Mouse (Mus musculus) limb, embryonic 12.5 days (tissue): ENCODE data around the gene Map7. TPM values are rescaled to one million over a fixed set of nuclear protein-coding genes. Genes with fewer than 3 reads are reported as not detected.

Experiments used
- ATAC-seq: fragments of 200-750 bp; cut with Nextera tagmentation; 2 replicates; pipeline ENCODE4 v1.8.0; 2017; ENCODE audit warnings: low read depth, moderate TSS enrichment; ENCODE audit not compliant: insufficient number of reproducible peaks, insufficient read depth, low FRiP score, low TSS enrichment
- H3K27ac ChIP-seq: fragments of 300-500 bp; sonication (generic); 2 replicates; pipeline ENCODE4 v1.5.1; 2016; ENCODE audit warnings: mild to moderate bottlenecking, moderate library complexity
- H3K27me3 ChIP-seq: fragments of 300-500 bp; sonication (generic); 2 replicates; pipeline ENCODE4 v1.6.1; 2016; ENCODE audit warnings: mild to moderate bottlenecking, moderate library complexity
- H3K36me3 ChIP-seq: fragments of 300-500 bp; sonication (generic); 2 replicates; pipeline ENCODE4 v1.6.1; 2016; ENCODE audit warnings: mild to moderate bottlenecking, moderate library complexity
- H3K4me1 ChIP-seq: fragments of 300-500 bp; sonication (generic); replicated peaks from 2 replicates; pipeline ENCODE4 v1.6.1; 2016
- H3K4me2 ChIP-seq: fragments of 300-500 bp; sonication (generic); 2 replicates; pipeline ENCODE4 v1.6.1; 2016; ENCODE audit warnings: mild to moderate bottlenecking, moderate library complexity
- H3K4me3 ChIP-seq: fragments of 300-500 bp; sonication (generic); replicated peaks from 2 replicates; pipeline ENCODE4 v1.5.1; 2016; ENCODE audit warnings: mild to moderate bottlenecking
- H3K9ac ChIP-seq: fragments of 300-500 bp; sonication (generic); replicated peaks from 2 replicates; pipeline ENCODE4 v1.6.1; 2016; ENCODE audit warnings: mild to moderate bottlenecking, moderate library complexity
- H3K9me3 ChIP-seq: fragments of 300-500 bp; sonication (generic); 2 replicates; pipeline ENCODE4 v1.6.1; 2016; ENCODE audit warnings: mild to moderate bottlenecking, moderate library complexity
- WGBS: fragments of 180-500 bp; shearing (Covaris S2); methylation state at CpG from one replicate; pipeline ENCODE4 v1.1.7; 2016; 5-methylcytosine and 5-hydroxymethylcytosine counted together
- polyA plus RNA-seq: library from polyadenylated mRNA; unstranded; fragments of >200 nt; fragmentation: Nextera tagmentation; extraction: Ambion mirVana; gene quantifications from 2 replicates; pipeline ENCODE4 v1.2.1, GENCODE M21; 2016

Gene Map7
- polyA plus RNA-seq, 1 experiment from 2014 or later: 3.5 TPM

GRCm38 (mm10) chr10:20209609-20210341 is 61.5 kb downstream of the Map7 start:
- no peak for ATAC-seq
- no peaks in the 10 kb centered on the region for H3K36me3 ChIP-seq
- H3K4me1 ChIP-seq: no peaks in the 10 kb centered on the region; the same call in 1 of the 2 replicates
- H3K4me3 ChIP-seq: no peak overlapping the region
- H3K27me3 ChIP-seq: no peaks in the 10 kb centered on the region
- H3K9me3 ChIP-seq: no peaks in the 10 kb centered on the region
- no peak overlapping the region for H3K27ac ChIP-seq
- no peak overlapping the region for H3K4me2 ChIP-seq
- WGBS: 89% methylated on average over 5 of the region's 5 CpGs
- no peak overlapping the region for H3K9ac ChIP-seq

DNA sequence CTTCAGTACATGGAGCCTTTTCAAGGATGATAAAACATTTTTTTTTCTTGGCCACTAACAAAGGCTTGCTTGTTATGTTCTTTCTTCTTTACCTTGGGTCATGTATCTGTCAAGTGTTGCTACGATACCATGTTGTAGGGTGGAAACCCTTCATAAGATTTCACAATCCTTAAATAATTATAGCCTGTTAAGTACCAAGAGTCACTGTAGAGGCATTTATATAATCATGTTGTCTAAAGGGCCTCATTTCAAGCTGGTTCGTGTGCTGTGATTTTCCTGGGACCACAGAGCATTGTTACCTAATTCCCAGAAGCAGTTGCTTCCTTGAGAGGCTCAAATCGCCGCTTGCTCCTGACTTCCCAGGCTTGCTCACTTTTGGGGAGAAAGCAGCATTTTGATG is 66.1 kb downstream of the Map7 start:
- no peaks in the 10 kb centered on the region for H3K4me1 ChIP-seq
- no peak overlapping the region for H3K9ac ChIP-seq
- WGBS: 79% methylated on average over 4 of the region's 4 CpGs
- H3K4me2 ChIP-seq: no peak overlapping the region
- ATAC-seq: no peak
- H3K4me3 ChIP-seq: no peak overlapping the region
- H3K27me3 ChIP-seq: no peaks in the 10 kb centered on the region
- no peak overlapping the region for H3K27ac ChIP-seq
- no peaks in the 10 kb centered on the region for H3K36me3 ChIP-seq
- H3K9me3 ChIP-seq: no peaks in the 10 kb centered on the region

DNA sequence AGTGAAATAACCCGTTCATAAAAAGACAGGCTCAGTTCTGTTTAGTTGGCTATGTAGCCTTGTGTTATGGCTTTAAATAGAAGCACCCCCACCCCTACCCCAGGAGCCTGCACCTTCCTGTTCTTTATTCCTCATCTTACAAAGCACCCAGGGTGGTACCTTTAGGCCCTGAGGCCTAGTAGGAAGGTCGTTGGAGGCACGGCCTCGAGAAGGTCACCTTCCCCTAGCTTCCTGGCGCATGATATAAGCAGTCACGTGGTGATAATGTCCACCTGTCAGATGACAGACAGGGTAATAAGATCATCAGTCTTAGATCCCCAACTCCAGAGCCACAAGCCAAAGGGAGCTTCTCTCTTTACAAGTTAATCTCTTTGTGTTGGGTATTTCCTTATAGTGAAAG is 68.7 kb downstream of the Map7 start:
- Histone ChIP-seq H3K36me3 (no peaks in the 10 kb centered on the region), H3K27me3 (no peaks in the 10 kb centered on the region), H3K27ac (no peak overlapping the region), H3K4me1 (no peaks in the 10 kb centered on the region), H3K4me3 (no peak overlapping the region), H3K4me2 (no peak overlapping the region), H3K9ac (no peak overlapping the region), H3K9me3 (no peaks in the 10 kb centered on the region)
- ATAC-seq: no peak
- WGBS: 76% methylated on average over 6 of the region's 6 CpGs

- no peak for ATAC-seq
- H3K9ac ChIP-seq: no peak overlapping the region
- H3K27ac ChIP-seq: no peak overlapping the region
- no peak overlapping the region for H3K4me2 ChIP-seq
- 79% methylated on average over 4 of the region's 4 CpGs for WGBS
- no peaks in the 10 kb centered on the region for H3K4me1 ChIP-seq
- no peak overlapping the region for H3K4me3 ChIP-seq
- no peaks in the 10 kb centered on the region for H3K27me3 ChIP-seq
- no peaks in the 10 kb centered on the region for H3K36me3 ChIP-seq
- no peaks in the 10 kb centered on the region for H3K9me3 ChIP-seq
Observed at GRCm38 (mm10) chr10:20218866-20219265, 70.6 kb downstream of the Map7 start.

DNA sequence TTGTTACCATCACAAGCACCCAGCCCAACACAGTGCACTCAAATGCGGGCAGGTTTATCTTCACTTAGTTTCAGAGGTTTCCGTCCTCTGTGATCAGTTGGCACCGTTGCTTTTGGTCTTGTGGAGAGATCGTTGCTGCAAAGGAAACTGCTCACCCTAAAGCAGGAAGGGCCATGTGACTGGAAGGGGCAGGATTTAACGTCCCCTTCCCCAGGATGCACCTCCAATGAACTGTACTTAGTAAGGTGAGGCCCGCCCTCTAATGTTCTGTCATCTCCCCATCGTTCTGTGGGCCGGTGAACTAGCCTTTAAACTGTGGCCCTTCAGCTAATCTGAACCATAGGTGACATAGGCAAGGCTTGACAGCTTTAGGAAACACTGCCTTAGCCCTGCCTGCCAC is 71.3 kb downstream of the Map7 start:
- WGBS: 78% methylated on average over 8 of the region's 8 CpGs
- Histone ChIP-seq H3K9me3 (no peaks in the 10 kb centered on the region), H3K4me1 (peaks cover 5% of the 10 kb centered on the region; the same call in 1 of the 2 replicates), H3K4me3 (no peak overlapping the region), H3K4me2 (no peak overlapping the region), H3K9ac (no peak overlapping the region), H3K36me3 (no peaks in the 10 kb centered on the region), H3K27ac (no peak overlapping the region), H3K27me3 (no peaks in the 10 kb centered on the region)
- no peak for ATAC-seq

DNA sequence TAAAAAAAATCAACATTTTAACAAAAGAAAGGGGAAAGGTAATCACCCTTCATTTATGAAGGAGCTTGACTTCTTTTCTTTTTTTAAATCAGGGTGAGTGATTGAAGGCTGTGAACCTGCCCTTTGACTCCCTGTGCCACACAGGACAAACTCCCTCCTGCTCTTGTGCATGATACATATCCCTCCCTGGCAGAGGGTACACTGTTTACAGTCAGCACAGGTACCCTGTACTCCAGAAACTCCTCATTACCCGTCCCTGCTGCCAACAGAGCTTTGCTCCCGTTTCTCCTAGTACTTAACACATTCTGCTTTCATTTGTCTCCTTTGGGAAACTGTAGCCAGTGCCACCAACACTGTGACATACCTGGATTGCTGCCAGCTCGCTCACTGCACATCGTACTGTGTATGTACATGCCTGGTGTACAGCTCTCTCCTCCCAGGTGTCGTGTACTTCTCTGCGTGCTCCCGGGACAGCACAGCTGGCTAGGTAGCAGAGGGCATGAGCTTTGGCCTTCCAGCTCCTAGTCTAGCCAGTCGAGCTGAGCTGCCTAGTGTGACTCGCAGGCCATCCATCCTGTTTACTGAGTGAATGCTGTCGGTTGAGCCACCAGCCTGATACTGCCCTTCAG is 72.3 kb downstream of the Map7 start:
- WGBS: 63% methylated on average over 10 of the region's 10 CpGs
- Histone ChIP-seq H3K4me3 (no peak overlapping the region), H3K27me3 (no peaks in the 10 kb centered on the region), H3K4me1 (peaks cover 5% of the 10 kb centered on the region; the same call in 1 of the 2 replicates), H3K9me3 (no peaks in the 10 kb centered on the region), H3K27ac (no peak overlapping the region), H3K9ac (no peak overlapping the region), H3K4me2 (no peak overlapping the region), H3K36me3 (no peaks in the 10 kb centered on the region)
- no peak for ATAC-seq

GRCm38 (mm10) chr10:20222011-20222410 is 73.7 kb downstream of the Map7 start:
- no peak for ATAC-seq
- H3K4me3 ChIP-seq: no peak overlapping the region
- no peaks in the 10 kb centered on the region for H3K27me3 ChIP-seq
- no peak overlapping the region for H3K9ac ChIP-seq
- no peaks in the 10 kb centered on the region for H3K36me3 ChIP-seq
- 72% methylated on average over 4 of the region's 4 CpGs for WGBS
- peaks cover 5% of the 10 kb centered on the region; the same call in 1 of the 2 replicates for H3K4me1 ChIP-seq
- H3K9me3 ChIP-seq: no peaks in the 10 kb centered on the region
- H3K4me2 ChIP-seq: no peak overlapping the region
- no peak overlapping the region for H3K27ac ChIP-seq

- H3K9me3 ChIP-seq: no peaks in the 10 kb centered on the region
- H3K9ac ChIP-seq: no peak overlapping the region
- no peaks in the 10 kb centered on the region for H3K36me3 ChIP-seq
- no peak overlapping the region for H3K4me2 ChIP-seq
- H3K4me1 ChIP-seq: peaks cover 5% of the 10 kb centered on the region; the same call in 1 of the 2 replicates
- no peak overlapping the region for H3K4me3 ChIP-seq
- H3K27me3 ChIP-seq: no peaks in the 10 kb centered on the region
- WGBS: 83% methylated on average over 4 of the region's 4 CpGs
- no peak overlapping the region for H3K27ac ChIP-seq
- ATAC-seq: no peak
Observed at GRCm38 (mm10) chr10:20226728-20227127, 78.5 kb downstream of the Map7 start.

- H3K4me3 ChIP-seq: no peak overlapping the region
- H3K27me3 ChIP-seq: no peaks in the 10 kb centered on the region
- no peaks in the 10 kb centered on the region for H3K36me3 ChIP-seq
- no peak overlapping the region for H3K27ac ChIP-seq
- no peak for ATAC-seq
- H3K4me1 ChIP-seq: peaks cover 8% of the 10 kb centered on the region; the same call in 1 of the 2 replicates
- H3K9me3 ChIP-seq: no peaks in the 10 kb centered on the region
- H3K9ac ChIP-seq: no peak overlapping the region
- 82% methylated on average over 5 of the region's 5 CpGs for WGBS
- no peak overlapping the region for H3K4me2 ChIP-seq
Observed at GRCm38 (mm10) chr10:20230026-20230425, 81.8 kb downstream of the Map7 start.

DNA sequence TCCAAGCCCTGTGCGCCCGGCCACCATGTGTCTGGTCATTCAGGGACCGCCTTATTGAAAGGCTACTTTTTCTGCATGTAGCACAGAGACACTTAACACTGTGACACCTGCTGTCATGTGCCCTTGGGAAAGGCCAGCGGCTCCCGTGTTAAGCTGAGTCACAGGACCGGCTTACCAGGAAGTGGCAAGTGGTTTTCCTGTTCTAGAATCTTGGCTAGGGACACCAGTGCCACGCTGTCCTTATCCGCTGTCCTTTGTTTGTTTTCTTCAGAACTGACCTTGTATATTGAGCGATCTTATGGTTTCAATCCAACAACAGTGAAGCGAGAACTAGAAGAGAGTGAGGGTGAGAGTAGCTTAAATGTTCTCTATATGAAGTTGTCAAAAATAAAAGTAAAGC is 85.2 kb downstream of the Map7 start:
- Histone ChIP-seq H3K4me1 (peaks cover 8% of the 10 kb centered on the region; the same call in 1 of the 2 replicates), H3K9me3 (no peaks in the 10 kb centered on the region), H3K4me3 (no peak overlapping the region), H3K27ac (no peak overlapping the region), H3K36me3 (no peaks in the 10 kb centered on the region), H3K4me2 (no peak overlapping the region), H3K27me3 (no peaks in the 10 kb centered on the region), H3K9ac (no peak overlapping the region)
- WGBS: 90% methylated on average over 10 of the region's 10 CpGs
- ATAC-seq: no peak

GRCm38 (mm10) chr10:20234466-20234865 is 86.2 kb downstream of the Map7 start:
- H3K4me1 ChIP-seq: peaks cover 8% of the 10 kb centered on the region; the same call in 1 of the 2 replicates
- 39% methylated on average over 4 of the region's 4 CpGs for WGBS
- H3K9ac ChIP-seq: no peak overlapping the region
- peaks cover 2% of the 10 kb centered on the region; the same call in 1 of the 2 replicates for H3K27me3 ChIP-seq
- no peak overlapping the region for H3K4me2 ChIP-seq
- no peak for ATAC-seq
- no peaks in the 10 kb centered on the region for H3K9me3 ChIP-seq
- no peaks in the 10 kb centered on the region for H3K36me3 ChIP-seq
- no peak overlapping the region for H3K4me3 ChIP-seq
- H3K27ac ChIP-seq: 0 out of 2 replicates have a peak overlapping the region, but pooled peaks have one; percentile 17
